Mouse (Mus musculus) testis, postnatal 10 days (tissue): ENCODE measurements around the gene Sult4a1.
"Not testable (repeated sequence)": the region's sequence is repeated elsewhere in the genome, so short reads cannot be mapped to it uniquely, and the experiment has no call there.

Experiments used
- DNase-seq: peaks from one replicate; pipeline ENCODE4 v3.0.0; 2021; ENCODE audit warnings: low spot score

Sult4a1 gene

DNA sequence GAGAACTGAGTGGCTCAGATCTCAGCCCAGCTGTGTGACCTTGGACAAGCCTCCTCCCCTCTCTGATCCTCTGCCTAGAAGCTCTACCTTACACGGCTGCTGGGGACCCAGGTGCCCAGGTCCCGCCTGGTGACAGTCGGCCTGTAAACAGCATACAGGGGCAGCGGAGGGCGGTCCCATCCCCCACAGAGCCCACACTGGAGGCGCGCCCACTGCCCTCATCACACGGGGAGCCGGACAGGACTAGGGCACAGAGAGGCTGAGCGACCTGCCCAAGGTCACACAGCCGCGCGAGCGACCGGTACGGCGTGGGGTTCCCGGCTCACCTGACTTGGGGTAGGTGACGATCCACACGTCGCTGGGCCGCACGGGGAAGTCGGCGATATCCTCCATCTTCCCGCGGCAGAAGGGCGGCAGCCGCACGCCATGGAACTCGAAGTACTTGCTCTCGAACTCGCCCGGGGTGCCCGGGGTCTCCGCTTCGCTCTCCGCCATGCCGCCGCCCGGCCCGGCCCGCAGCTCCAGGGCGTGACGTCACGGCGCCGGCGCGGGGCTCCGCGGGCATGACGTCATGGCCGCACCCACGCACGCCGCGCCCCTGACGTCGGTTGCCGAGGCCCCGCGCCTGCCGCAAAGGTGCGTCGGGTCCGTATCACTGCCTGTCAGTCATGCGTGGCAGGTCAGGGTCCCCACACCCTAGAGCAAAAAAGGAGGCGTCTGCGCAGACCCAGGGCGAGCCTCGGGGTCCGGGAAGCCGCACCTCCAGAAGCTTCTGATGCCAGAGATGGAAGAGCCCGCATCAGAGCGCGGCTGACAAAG is at the start of gene Sult4a1:
Gene Sult4a1, minus strand, starts transcription at position 650 of the 819 bp plus-strand sequence.
- DNase-seq: peak; percentile 54

DNA sequence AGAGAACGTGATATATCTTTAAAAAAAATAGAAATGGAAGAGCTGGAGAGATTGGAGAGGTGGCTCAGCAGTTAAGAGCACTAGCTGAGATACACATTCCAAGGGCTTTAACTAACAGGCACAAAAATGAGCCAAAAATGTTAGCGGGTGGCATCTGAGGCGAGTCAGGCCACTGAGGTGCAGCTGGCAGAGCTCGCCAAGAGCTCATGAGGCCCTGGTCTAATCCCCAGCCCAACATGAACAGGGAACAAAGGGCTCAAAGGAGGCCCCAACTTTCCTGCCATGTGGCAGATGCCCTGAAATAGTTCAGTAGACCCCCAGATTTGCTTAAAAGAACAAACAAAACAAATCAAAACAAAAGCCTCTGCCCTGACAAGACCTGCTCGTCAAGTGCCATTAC is 35.4 kb upstream of the Sult4a1 start:
- DNase-seq: no peak

DNA sequence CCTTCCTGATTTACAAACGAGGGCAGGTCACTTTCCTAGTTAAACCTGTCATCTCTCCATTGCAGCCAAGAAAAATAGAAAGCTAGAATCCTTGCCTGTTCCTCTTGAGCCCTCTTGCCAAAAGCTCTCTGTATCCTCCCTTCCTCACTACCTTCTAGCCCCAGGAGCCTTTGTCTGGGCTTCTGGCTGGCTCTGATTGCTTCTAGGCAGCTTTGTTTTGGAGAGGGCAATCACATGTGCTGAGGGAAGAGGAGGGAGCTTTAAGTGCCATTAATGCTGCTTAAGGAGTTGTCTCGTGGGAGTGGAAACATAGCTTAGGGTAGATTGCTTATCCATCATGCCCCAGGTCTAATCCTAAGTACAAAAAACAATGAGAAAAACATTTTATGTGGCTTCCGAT is 34.6 kb upstream of the Sult4a1 start:
- no peak for DNase-seq

DNA sequence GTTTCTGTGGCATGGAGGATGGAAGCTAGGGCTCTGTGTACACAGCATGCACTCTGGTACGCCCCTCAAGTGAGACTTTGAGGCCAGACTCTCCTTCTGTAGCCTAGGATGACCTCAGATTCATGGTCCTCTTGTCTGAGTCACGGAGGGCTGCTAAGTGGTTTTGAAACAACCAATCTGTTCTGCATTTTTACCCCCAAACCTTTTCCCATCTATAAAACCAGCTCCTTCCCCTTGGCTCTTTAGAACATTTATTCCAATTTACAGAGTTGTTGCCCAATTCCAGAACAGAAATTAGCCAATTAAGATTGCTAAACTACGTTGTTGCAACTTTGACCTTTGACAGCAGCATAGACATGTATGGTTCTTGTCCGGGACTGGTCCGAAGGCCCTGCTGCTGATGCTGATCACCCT is 34.0 kb upstream of the Sult4a1 start:
- no peak for DNase-seq

DNA sequence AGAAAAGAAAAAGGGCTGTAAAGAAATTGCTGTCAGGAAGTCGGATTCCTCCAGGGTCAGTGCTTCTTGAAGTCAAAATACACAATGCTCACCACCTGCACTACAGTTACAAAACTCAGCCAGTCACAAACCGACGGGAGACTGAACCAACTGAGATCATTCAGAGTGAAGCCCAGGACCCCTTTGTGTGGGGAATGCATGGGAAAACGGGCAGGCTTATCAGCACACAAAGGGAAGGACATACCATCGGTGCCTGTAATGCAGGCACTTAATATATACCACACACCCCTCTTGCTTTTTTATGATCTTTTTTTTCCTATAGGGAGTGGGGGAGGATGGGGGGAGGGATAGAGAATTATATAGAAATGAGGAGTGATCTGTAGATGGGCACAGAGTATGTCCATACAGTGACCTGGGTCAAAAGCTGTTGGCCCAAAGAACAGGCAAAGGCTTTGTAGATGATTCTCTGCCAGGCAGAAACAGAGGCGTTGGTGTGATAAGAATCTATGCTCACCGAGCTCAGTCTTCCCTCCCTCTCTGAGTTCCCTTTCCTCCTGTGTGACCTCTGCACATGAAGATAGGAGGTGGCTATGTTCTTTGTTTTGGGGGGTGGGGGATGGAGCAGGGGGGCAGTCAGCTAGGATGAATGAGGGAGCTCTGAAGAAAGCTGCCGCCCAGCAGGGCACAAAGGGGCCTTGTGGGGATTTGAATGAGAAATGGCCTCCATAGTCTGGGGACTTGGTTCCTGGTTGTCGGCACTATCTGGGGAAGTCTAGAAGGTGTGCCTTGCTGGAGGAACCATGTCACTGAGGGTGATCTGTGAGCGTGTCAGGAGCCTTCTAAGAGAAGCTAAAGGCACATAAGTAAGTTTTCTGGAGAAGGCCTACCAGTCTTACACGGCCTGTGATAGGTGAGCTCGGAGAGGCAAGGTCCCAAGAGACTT is 31.2 kb upstream of the Sult4a1 start:
- no peak for DNase-seq

DNA sequence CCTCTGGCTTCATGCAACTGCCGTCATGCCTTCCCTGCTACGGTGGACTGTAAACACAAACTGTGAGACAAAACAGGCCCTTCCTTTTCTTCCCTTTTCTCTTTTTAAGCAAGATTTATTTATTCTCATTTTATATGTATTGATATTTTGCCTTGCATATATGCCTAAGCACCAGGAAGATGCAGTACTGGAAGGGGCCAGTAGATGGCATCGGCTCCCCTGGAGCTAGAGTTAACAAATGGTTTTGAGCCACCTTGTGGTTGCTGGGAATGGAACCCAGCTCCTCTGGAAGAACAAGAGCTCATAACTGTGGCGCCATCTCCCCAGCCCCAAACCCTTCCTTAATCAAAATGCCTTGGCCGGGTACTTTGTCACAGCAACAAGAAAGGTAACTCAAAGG is 29.9 kb upstream of the Sult4a1 start:
- peak; percentile 62 for DNase-seq

DNA sequence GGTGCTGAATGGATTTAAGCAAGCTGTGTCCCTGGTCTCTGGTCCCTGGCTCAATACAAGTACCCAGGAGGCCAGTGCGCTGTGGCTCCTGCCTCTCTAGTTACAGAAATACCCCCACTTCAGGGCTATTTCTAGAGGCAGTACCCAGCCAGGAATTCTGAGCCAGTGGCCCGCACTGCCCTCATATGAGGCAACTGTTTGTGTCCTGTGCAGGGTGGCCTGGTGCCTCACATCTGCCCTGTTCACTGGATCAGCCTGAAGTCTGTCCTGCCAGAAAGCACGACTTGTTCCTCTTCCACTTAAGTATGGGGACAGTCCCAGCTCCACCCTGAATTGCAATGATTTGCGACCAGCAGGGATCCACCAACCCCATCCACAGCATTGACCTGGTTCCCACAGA is 27.9 kb upstream of the Sult4a1 start:
- no peak for DNase-seq

DNA sequence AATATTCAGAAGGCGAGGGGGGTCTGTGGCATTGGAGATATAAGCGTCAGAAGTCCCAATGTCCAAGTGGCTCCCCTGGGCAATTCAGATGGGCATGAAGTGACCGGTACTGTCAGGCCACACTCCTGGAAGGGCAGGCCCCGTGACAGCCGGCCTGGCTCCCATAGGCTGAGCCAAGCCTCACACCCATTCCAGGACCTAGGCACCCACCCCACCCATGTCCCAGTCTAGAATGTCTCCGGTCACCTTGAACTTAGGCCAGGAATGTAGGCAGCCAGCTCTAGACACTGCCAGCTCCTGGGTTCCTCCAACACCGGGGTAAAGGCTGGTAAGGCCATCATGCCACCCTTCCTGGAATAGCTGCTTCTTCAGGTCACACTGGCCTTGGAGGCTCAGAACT is 26.4 kb upstream of the Sult4a1 start:
- no peak for DNase-seq

DNA sequence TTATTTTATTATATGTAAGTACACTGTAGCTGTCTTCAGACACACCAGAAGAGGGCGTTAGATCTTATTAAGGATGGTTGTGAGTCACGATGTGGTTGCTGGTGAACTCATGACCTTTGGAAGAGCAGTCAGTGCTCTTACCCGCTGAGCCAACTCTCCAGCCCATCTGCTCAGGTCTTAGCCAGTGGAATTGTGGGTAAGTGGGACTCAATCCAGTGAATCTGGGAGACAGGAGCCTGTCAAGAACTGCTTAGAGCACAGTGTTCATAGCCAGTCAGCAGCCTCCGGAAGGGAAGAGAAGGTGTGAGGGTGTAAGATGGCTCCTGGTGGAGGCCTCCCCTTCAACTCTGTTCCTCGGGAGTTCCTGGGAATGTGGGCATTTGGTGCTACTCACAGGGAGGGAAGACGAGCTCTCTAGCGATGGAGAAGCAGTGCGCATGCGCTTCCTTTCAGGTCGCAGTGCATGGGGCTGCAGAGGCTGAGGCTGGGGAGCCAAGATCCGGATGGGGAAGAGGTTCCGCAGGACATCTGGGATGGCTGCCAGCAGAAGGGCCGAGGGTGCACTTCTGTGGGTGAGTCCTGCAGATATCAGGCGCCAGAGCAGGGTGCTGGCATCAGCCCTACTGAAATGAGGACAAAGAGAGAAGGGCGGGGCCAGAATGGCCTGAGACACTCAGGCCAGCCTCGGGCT is 25.7 kb upstream of the Sult4a1 start:
- peak; percentile 69 for DNase-seq

DNA sequence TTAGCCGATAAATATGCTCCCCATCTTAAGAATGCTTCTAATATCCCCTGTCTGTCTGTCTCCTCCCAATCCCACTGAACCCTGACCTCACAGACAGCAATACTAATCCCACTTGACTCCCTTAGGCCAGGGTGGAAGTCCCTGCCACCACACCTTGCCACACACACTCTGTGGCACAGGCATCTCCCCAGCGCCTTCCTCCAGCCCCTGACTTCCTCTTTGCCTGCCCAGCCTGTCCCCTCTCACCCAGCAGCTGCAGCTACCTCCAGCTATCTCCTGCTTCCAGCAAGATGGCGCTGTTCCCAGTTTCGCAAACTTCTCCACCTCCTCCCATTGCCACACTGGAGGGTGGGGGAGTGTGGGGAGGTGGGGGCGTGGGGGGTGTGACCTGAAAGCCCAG is 21.3 kb upstream of the Sult4a1 start:
- DNase-seq: no peak

DNA sequence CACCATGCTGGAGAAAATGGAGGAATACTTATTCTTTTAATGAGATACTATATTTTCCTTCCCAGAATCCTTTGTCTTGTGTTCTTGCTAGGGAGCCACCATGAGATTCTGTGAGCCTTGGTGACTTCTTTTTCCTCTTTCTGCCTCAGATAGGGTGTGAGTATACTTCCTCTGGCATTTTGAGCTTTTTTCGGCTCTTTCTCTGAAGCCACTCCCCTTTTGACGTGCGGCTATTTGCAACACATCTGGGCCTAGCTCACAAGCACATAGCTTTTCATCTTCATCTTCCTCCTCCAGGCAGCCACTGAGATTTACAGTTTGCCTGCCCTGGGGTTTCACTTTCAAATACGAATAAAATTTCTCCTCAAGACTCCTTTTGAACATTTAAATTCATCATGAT is 20.9 kb upstream of the Sult4a1 start:
- no peak for DNase-seq

DNA sequence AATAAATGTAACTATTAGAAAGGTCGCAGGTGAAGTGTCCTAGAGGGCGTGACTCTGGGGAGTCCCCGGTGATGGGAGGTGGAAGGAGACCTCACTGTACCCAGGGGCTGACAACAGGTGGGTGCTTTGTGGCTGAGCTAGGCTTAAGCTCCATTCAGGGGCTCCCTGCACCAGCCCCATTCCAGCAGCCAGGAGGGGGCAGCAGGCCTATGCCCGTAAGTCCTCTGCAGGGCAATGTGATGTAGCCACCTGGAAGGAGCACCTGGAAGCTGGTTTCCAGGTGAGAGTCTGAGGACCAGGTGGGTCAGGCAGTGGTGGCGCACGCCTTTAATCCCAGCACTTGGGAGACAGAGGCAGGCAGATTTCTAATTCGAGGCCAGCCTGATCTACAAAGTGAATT is 18.5 kb upstream of the Sult4a1 start:
- no peak for DNase-seq

DNA sequence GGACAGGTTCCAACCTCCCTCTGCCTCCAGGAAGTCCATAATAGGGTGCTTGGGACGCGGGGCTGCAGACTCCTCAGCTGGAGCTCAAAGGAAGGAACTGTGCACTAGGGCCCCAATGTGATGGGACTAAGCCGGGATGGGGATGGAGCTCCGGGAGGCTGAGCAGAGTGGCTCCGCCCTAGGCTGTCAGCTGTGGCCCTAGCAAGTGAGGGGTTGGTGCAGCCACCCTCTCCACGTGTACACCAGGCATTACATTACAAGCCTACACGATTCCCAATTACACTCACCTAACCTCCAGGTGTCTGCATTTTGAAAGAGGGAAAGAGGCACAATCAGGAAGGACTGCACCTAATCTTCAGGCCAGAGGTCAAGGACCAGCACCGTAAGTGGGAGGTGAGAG is 17.5 kb upstream of the Sult4a1 start, which contains the start of gene Pnpla5:
Gene Pnpla5, minus strand, starts transcription at position 101 of the 400 bp plus-strand sequence.
- no peak for DNase-seq

DNA sequence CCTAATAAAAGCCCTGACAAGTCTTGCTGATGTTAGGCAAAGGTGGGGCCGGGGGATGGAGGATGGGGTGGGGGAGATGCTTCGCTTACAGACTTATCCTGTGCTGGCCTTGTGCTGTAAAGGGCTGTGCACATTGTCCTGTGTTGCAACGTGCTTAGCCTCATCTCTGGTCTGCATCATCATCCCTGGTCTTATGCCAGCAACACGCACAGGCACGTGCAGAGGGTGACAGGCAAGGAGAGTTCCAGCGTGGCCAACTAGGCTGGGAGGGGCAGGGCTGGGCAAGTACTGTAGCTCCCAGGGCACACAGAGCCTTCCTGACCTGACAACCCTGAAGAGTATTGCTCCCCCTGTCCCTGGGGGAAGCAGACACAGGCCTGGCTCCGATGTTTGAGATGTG is 15.5 kb upstream of the Sult4a1 start:
- no peak for DNase-seq

DNA sequence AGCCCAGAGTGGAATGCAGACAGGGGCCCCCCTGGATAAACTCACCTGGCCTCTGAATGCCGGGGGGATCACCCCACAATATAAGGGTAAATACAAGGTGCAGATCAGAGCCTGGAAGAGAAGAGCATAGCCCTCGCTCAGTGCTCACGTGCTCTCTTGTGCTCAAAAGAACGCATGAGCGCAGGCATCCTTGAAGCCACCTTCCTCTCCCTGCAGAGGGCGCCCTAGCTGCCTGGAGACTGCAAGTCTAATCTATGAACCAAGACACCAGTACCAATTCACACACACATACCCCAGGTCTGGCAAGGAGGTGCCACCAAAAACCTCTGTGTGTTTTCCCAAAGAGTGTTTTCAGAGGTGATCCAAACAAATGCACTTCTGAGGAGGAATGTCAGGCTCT is 15.1 kb upstream of the Sult4a1 start:
- DNase-seq: no peak

DNA sequence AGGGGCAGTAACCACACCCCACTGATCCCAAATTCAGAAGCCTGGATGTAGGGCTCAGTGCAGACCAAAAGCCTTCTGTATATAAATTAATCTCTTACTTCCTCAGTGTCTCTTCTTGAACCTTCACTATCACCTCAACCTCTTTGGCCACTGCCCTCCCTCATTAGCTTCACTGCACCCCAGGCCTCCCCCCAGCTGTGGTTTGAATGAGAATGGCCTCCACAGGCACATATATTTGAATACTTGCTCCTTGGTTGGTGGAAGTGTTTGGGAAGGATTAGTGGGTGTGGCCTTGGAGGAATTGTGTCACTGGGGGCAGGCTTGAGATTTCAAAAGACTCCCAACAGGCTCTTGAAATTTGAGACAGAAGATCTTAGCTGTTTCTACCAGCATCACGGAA is 10.9 kb upstream of the Sult4a1 start:
- no peak for DNase-seq

DNA sequence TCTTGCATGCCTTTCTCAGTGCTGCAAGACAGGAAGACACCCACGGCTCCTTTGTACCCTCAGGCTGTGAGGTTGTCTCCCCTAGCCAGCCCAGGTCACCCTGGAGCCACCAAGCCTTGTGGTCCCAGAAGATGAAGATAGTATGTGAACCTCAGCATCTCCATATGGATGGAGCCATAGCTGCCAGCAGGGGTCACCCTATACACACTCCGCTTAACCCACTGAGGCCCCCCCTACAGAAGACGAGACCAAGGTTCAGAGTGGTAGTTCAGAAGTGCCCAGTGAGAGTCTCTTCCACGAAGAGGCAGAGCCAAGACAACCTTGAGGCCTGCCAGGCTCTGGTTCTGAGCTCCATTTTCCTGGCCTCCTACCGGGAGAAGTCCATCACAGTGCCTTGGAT is 10.2 kb upstream of the Sult4a1 start:
- DNase-seq: no peak

DNA sequence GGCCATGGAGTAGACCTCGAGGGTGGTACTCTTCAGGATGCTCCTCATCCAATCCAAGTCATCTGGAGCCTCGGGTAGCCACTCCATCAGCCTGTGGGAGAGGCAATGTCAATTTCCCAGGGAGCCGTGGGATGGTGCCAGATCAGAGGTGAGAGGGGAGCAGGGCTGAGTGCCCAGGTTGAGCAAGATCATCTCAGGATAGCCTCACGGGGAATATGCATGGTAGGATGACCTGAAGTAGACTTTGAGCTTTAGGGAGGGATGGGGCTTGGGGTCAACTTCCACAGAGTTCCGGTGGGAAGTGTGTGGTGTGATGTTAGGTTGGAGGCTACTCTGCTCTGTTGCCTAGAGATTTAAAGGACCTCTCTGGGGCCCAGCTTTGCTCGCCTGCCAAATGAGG is 8.3 kb upstream of the Sult4a1 start:
- no peak for DNase-seq

DNA sequence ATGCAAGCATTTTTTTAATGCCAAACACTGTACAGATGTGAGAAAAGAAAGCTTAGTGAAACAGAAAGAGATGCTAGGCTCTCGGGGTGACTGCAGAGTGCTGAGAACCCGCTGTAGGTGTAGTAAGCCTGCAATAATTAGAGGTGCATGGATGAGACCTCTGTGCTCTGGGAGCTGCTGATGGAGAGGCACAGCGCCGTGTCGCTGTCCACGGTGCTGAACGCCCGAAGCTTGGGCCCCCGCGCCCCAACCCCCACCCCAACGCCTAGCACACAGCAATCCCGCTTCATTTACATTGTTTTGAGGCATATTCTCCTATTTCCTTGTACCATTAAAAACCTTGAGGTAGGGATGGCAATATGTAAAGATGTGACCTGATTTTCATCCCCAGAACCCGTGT is 3.3 kb upstream of the Sult4a1 start:
- DNase-seq: peak; percentile 69

DNA sequence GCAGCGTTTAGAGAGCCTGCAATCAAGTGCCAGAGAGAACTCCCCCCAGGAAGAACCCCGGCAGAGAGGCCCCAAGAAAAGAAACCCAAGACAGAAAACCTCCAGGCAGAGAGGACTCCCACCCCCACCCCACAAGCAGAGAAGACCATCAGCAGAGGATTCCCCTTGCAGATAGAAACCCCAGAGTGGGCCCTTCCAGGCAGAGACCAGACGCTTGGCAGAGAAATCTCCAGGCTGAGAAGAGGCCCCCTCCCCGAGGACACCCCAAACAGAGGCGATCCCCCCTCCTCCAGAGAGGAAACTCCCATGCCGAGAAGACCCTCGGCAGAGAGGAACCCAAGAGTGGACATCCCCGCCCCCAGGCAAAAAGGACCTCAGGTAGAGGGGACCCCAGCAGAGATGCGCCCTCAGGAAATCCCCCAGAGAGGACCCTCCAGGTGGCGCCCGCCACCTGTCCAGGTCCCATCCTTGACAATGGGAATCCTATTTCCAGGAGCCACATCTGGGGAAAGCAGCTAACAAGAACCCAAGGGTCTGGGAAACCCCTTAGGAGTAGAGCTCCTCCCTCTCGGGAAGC is 458 bp upstream of the Sult4a1 start:
- no peak for DNase-seq

DNA sequence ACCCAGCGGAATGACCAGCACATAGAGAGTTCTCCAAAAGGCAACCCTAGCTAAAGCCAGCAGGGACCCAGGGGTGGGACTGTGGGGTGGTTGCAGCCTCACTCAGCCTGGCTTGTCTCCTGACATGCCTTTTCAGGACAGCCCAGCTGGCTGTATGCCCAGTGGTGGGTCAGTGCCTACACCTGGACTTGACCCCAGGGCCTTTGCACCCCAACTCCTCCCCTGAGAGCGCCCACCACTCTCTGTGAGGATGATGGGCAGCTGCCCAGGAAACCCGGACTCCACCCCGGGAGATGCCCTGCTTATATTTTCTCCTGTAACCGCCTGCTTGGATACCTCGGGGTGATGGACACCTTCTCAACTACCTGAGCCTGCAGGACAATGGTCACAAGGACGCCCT is 928 bp downstream of the Sult4a1 start:
- no peak for DNase-seq

DNA sequence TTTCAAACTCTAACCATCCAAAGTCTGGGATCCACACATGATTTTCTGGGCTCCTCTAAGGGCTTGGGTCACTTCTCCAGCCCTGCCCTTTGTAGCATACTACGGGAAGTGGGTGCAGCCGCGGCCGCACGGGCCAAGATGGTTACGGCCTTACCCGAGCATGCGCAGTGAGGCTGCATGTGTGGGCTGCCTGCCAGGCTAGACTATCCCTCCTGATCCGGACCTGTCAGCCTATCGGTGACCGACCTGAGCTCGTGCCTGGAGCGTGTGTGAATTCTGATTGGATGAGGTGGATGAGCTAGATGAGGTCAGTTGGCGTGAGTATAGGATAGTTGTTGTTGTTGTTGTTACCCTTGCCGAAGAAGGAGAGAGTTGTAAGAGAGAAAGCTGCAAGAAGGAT is 8.0 kb downstream of the Sult4a1 start:
- not testable (repeated sequence) for DNase-seq
